Mouse (Mus musculus) CH12.LX (cell line): ENCODE results near the gene Cops2. TPM values are rescaled to one million over a fixed set of nuclear protein-coding genes. Genes with fewer than 3 reads are reported as not detected.

Source experiments
- DNase-seq: peaks from one replicate; pipeline ENCODE4 v3.0.0-alpha.2; 2013; ENCODE audit errors: extremely low read depth
- H3K27ac ChIP-seq: 2 replicates; pipeline ENCODE4 v1.5.1; 2012; ENCODE audit warnings: low read depth, mild to moderate bottlenecking, control low read depth, moderate library complexity; ENCODE audit not compliant: insufficient read depth
- H3K27me3 ChIP-seq: replicated peaks from 2 replicates; pipeline ENCODE3; 2012; ENCODE audit warnings: inconsistent platforms
- H3K36me3 ChIP-seq, 2 experiments: replicated peaks in 1 of 2; 2 replicates each; pipeline versions ENCODE3 to v1.6.1; 2012; ENCODE audit warnings: inconsistent platforms in 1 of 2, low read length in 1 of 2, mild to moderate bottlenecking in 1 of 2, mixed read lengths in 1 of 2, moderate library complexity in 1 of 2; ENCODE audit not compliant: control insufficient read depth in 1 of 2, insufficient read depth in 1 of 2
- H3K4me1 ChIP-seq, 2 experiments: 2 replicates each; pipeline ENCODE4 v1.6.1; 2012; ENCODE audit warnings: inconsistent platforms in 1 of 2, moderate library complexity in 1 of 2; ENCODE audit not compliant: insufficient read depth in 2 of 2, control insufficient read depth in 1 of 2
- H3K4me2 ChIP-seq: 2 replicates; pipeline ENCODE4 v1.6.1; 2012; ENCODE audit warnings: low read depth, mild to moderate bottlenecking, control low read depth; ENCODE audit not compliant: poor library complexity, insufficient read depth, severe bottlenecking
- H3K4me3 ChIP-seq, 3 experiments: fragments of 150-350 bp in 1 of 3; sonication (generic) in 1 of 3; replicated peaks in 1 of 3; 2 replicates each; pipeline versions ENCODE3 to v1.5.1; 2011 to 2012; ENCODE audit warnings: low read depth in 2 of 3, low read length in 2 of 3, mild to moderate bottlenecking in 2 of 3, moderate library complexity in 2 of 3, control low read depth in 1 of 3, improper control_type of control experiment in 1 of 3, inconsistent platforms in 1 of 3, mixed read lengths in 1 of 3; ENCODE audit not compliant: poor library complexity in 1 of 3
- H3K79me2 ChIP-seq: replicated peaks from 2 replicates; pipeline ENCODE4 v1.6.1; 2012; ENCODE audit warnings: mild to moderate bottlenecking, moderate library complexity; ENCODE audit not compliant: control insufficient read depth, poor library complexity, insufficient read depth, severe bottlenecking; ENCODE audit errors: extremely low read depth
- H3K9ac ChIP-seq: 2 replicates; pipeline ENCODE4 v1.6.1; 2012; ENCODE audit warnings: low read depth, mild to moderate bottlenecking, control low read depth, moderate library complexity; ENCODE audit not compliant: insufficient read depth
- H3K9me3 ChIP-seq: replicated peaks from 2 replicates; pipeline ENCODE3; 2012; ENCODE audit warnings: low read length, inconsistent platforms, mixed read lengths
- BHLHE40 ChIP-seq: IDR thresholded peaks from 2 replicates; pipeline ENCODE4 v1.6.1; 2011; ENCODE audit warnings: mild to moderate bottlenecking, low read depth, low read length, improper control_type of control experiment
- CHD1 ChIP-seq: IDR thresholded peaks from 2 replicates; pipeline ENCODE4 v1.6.1; 2012; ENCODE audit warnings: low read depth, low read length, improper control_type of control experiment, inconsistent platforms
- CHD2 ChIP-seq: IDR thresholded peaks from 2 replicates; pipeline ENCODE4 v1.6.1; 2011; ENCODE audit warnings: low read length, improper control_type of control experiment
- CTCF ChIP-seq, 2 experiments: IDR thresholded peaks in 1 of 2; conservative IDR thresholded peaks in 1 of 2; 2 replicates each; pipeline ENCODE4 v1.5.1; 2011 to 2012; ENCODE audit warnings: low read depth in 2 of 2, low read length in 2 of 2, improper control_type of control experiment in 1 of 2, inconsistent platforms in 1 of 2, mild to moderate bottlenecking in 1 of 2, moderate library complexity in 1 of 2
- E2F4 ChIP-seq: IDR thresholded peaks from 2 replicates; pipeline ENCODE4 v1.6.1; 2011; ENCODE audit warnings: low read depth, low read length, improper control_type of control experiment; ENCODE audit not compliant: insufficient replicate concordance
- ELF1 ChIP-seq: IDR thresholded peaks from 2 replicates; pipeline ENCODE4 v1.6.1; 2014; ENCODE audit warnings: low read depth, mild to moderate bottlenecking, inconsistent platforms, low read length, improper control_type of control experiment
- IRF4 ChIP-seq: IDR thresholded peaks from 2 replicates; pipeline ENCODE4 v1.6.1; 2014; ENCODE audit warnings: low read depth, mild to moderate bottlenecking, inconsistent platforms, low read length, improper control_type of control experiment
- JUN ChIP-seq: IDR thresholded peaks from 2 replicates; pipeline ENCODE4 v1.6.1; 2011; ENCODE audit warnings: low read depth, mild to moderate bottlenecking, low read length, improper control_type of control experiment, moderate library complexity; ENCODE audit not compliant: insufficient read depth
- JUND ChIP-seq: conservative IDR thresholded peaks from 2 replicates; pipeline ENCODE4 v1.6.1; 2011; ENCODE audit warnings: low read depth, low read length, improper control_type of control experiment
- KAT2A ChIP-seq: IDR thresholded peaks from 2 replicates; pipeline ENCODE4 v1.6.1; 2012; ENCODE audit warnings: low read length, improper control_type of control experiment, inconsistent platforms; ENCODE audit not compliant: insufficient replicate concordance
- MAFK ChIP-seq: IDR thresholded peaks from 2 replicates; pipeline ENCODE4 v1.6.1; 2011; ENCODE audit warnings: low read length, improper control_type of control experiment; ENCODE audit not compliant: insufficient replicate concordance
- MAX ChIP-seq: IDR thresholded peaks from 2 replicates; pipeline ENCODE4 v1.6.1; 2011; ENCODE audit warnings: low read length, improper control_type of control experiment
- MEF2A ChIP-seq: IDR thresholded peaks from 2 replicates; pipeline ENCODE4 v1.6.1; 2014; ENCODE audit warnings: low read depth, mild to moderate bottlenecking, inconsistent platforms, low read length, improper control_type of control experiment, borderline replicate concordance
- MXI1 ChIP-seq: IDR thresholded peaks from 2 replicates; pipeline ENCODE4 v1.6.1; 2011; ENCODE audit warnings: mild to moderate bottlenecking, low read depth, low read length, improper control_type of control experiment
- NELFE ChIP-seq: IDR thresholded peaks from 2 replicates; pipeline ENCODE4 v1.6.1; 2011; ENCODE audit warnings: low read depth, low read length, improper control_type of control experiment
- NRF1 ChIP-seq: IDR thresholded peaks from 2 replicates; pipeline ENCODE4 v1.6.1; 2014; ENCODE audit warnings: low read depth, mild to moderate bottlenecking, inconsistent platforms, low read length, improper control_type of control experiment, moderate library complexity
- POLR2A ChIP-seq: IDR thresholded peaks from 2 replicates; pipeline ENCODE4 v1.6.1; 2011; ENCODE audit warnings: low read depth, mild to moderate bottlenecking, improper control_type of control experiment, low read length
- POLR2AphosphoS2 ChIP-seq: IDR thresholded peaks from 2 replicates; pipeline ENCODE4 v1.6.1; 2011; ENCODE audit warnings: low read depth, low read length, improper control_type of control experiment
- RAD21 ChIP-seq: IDR thresholded peaks from 2 replicates; pipeline ENCODE4 v1.6.1; 2011; ENCODE audit warnings: low read depth, mild to moderate bottlenecking, low read length, improper control_type of control experiment, moderate library complexity
- SMC3 ChIP-seq: IDR thresholded peaks from 2 replicates; pipeline ENCODE4 v1.6.1; 2011; ENCODE audit warnings: low read depth, low read length, improper control_type of control experiment
- TBP ChIP-seq: conservative IDR thresholded peaks from 2 replicates; pipeline ENCODE4 v1.6.1; 2011; ENCODE audit warnings: low read depth, low read length, improper control_type of control experiment
- TCF12 ChIP-seq: IDR thresholded peaks from 2 replicates; pipeline ENCODE4 v1.6.1; 2014; ENCODE audit warnings: low read depth, mild to moderate bottlenecking, inconsistent platforms, low read length, improper control_type of control experiment
- UBTF ChIP-seq: IDR thresholded peaks from 2 replicates; pipeline ENCODE4 v1.6.1; 2012; ENCODE audit warnings: low read depth, mild to moderate bottlenecking, inconsistent platforms, low read length, improper control_type of control experiment, moderate library complexity
- USF1 ChIP-seq: IDR thresholded peaks from 2 replicates; pipeline ENCODE4 v1.6.1; 2014; ENCODE audit warnings: low read depth, mild to moderate bottlenecking, inconsistent platforms, low read length, improper control_type of control experiment
- USF2 ChIP-seq: conservative IDR thresholded peaks from 2 replicates; pipeline ENCODE4 v1.6.1; 2011; ENCODE audit warnings: low read depth, low read length, improper control_type of control experiment
- ZC3H11A ChIP-seq: IDR thresholded peaks from 2 replicates; pipeline ENCODE4 v1.6.1; 2012; ENCODE audit warnings: low read depth, mild to moderate bottlenecking, inconsistent platforms, low read length, improper control_type of control experiment
- ZKSCAN1 ChIP-seq: IDR thresholded peaks from 2 replicates; pipeline ENCODE4 v1.6.1; 2012; ENCODE audit warnings: low read depth, inconsistent platforms, low read length, improper control_type of control experiment, borderline replicate concordance
- ZNF384 ChIP-seq: IDR thresholded peaks from 2 replicates; pipeline ENCODE4 v1.6.1; 2012; ENCODE audit warnings: low read depth, low read length, improper control_type of control experiment, inconsistent platforms
- dilution Hi-C: fragments of 300-500 bp; cut with MboI; formaldehyde crosslinking; loops from 2 replicates; pipeline ENCODE4 v1.14.3; 2020; ENCODE audit warnings: low sequenced_read_pairs; ENCODE audit not compliant: extremely low pct_unique_long_range_greater_than_20kb, extremely low pct_ligation_motif_present
- in situ Hi-C: fragments of 300-500 bp; cut with MboI; formaldehyde crosslinking; loops from 3 replicates; pipeline ENCODE4 v1.14.3; 2019; ENCODE audit warnings: low sequenced_read_pairs, low pct_ligation_motif_present, low pct_unique_long_range_greater_than_20kb, mixed read lengths
- polyA plus RNA-seq: library from polyadenylated mRNA; unstranded; fragments of >175 nt; gene quantifications from 2 replicates; pipeline ENCODE4 v1.2.1, GENCODE M21; 2012; ENCODE audit warnings: low read depth; ENCODE audit not compliant: insufficient read length
- total RNA-seq, 2 experiments: library from RNA; depleted of rRNA; stranded (reverse); fragments of 300-350 nt in 1 of 2; fragments of >200 nt in 1 of 2; gene quantifications; 2 replicates each; pipeline ENCODE4 v1.2.3; 2012 to 2014

The Cops2 gene
- total and polyA plus RNA-seq, 3 experiments = 63.5 to 313 (median 124) TPM

- no peak for DNase-seq
- no peak for TF ChIP-seq MAFK
- TF ChIP-seq USF2 = no peak
- TF ChIP-seq POLR2AphosphoS2 = no peak
- TF ChIP-seq ZKSCAN1 = no peak
- no peak for TF ChIP-seq CHD2
- TF ChIP-seq NELFE = no peak
- TF ChIP-seq ZC3H11A = no peak
- no peak overlapping the region for H3K4me3 ChIP-seq
- no peak overlapping the region for H3K9ac ChIP-seq
- H3K27ac ChIP-seq = no peak overlapping the region
- no peaks in the 10 kb centered on the region for H3K36me3 ChIP-seq
- no peaks in the 10 kb centered on the region for H3K79me2 ChIP-seq
- dilution Hi-C loops (no loop called here), in situ Hi-C loops (no loop called here)
- H3K4me2 ChIP-seq = no peak overlapping the region
- H3K4me1 ChIP-seq = no peaks in the 10 kb centered on the region
- H3K27me3 ChIP-seq = no peaks in the 10 kb centered on the region
- no peaks in the 10 kb centered on the region for H3K9me3 ChIP-seq
These were observed 53.1 kb downstream of the Cops2 start for GRCm38 (mm10) chr2:125805826-125806225.

- no peak overlapping the region for H3K4me2 ChIP-seq
- H3K36me3 ChIP-seq = peaks cover 0 to 11% of the 10 kb centered on the region in 2 experiments
- no peaks in the 10 kb centered on the region; the same call in 1 of the 2 replicates for H3K79me2 ChIP-seq
- H3K4me3 ChIP-seq = no peak overlapping the region
- H3K27me3 ChIP-seq = no peaks in the 10 kb centered on the region
- dilution Hi-C loops = no loop called here
- TF ChIP-seq ZC3H11A = no peak
- no peak for TF ChIP-seq POLR2A
- TF ChIP-seq IRF4 = no peak
- TF ChIP-seq RAD21 = no peak
- TF ChIP-seq NELFE = no peak
- TF ChIP-seq MAFK = no peak
- no peak for TF ChIP-seq MXI1
- no peak for TF ChIP-seq POLR2AphosphoS2
- no peak for TF ChIP-seq CHD1
- TF ChIP-seq UBTF = no peak
- TF ChIP-seq JUND = no peak
- no peak for TF ChIP-seq ZNF384
- in situ Hi-C loops = no loop called here
- no peak overlapping the region for H3K9ac ChIP-seq
- no peak for DNase-seq
- H3K4me1 ChIP-seq = no peaks in the 10 kb centered on the region
- no peaks in the 10 kb centered on the region for H3K9me3 ChIP-seq
- H3K27ac ChIP-seq = no peak overlapping the region
These were observed 57.0 kb downstream of the Cops2 start for GRCm38 (mm10) chr2:125801947-125802346.

- Histone ChIP-seq H3K4me1 (no peaks in the 10 kb centered on the region), H3K4me3 (no peak overlapping the region)
- dilution Hi-C loops = no loop called here
- TF ChIP-seq TCF12 (no peak), BHLHE40 (no peak), KAT2A (no peak), MAX (no peak), USF1 (no peak), TBP (no peak), ZC3H11A (no peak), JUN (no peak), ZKSCAN1 (no peak), NRF1 (no peak), ELF1 (no peak), RAD21 (no peak), CHD2 (no peak), CTCF (conservative IDR thresholded peaks at IDR 0.05 in 1 of 2, IDR thresholded peaks at IDR 0.05 in 1 of 2; ENCODE audit: low read depth in 2 of 2, low read length in 2 of 2) (no peak), MEF2A (no peak), POLR2A (no peak), SMC3 (no peak), E2F4 (no peak)
- TF ChIP-seq, all 38 proteins: peak for 0
- Histone ChIP-seq H3K79me2 (no peaks in the 10 kb centered on the region; the same call in 1 of the 2 replicates), H3K4me2 (no peak overlapping the region), H3K27me3 (no peaks in the 10 kb centered on the region), H3K36me3 (peaks cover 0 to 18% of the 10 kb centered on the region in 2 experiments), H3K9ac (no peak overlapping the region), H3K9me3 (no peaks in the 10 kb centered on the region), H3K27ac (no peak overlapping the region)
- in situ Hi-C loops = no loop called here
- DNase-seq = no peak
These were observed 57.9 kb downstream of the Cops2 start for GRCm38 (mm10) chr2:125801038-125801437.
